Mouse (Mus musculus) c-Kit-positive CD71-negative TER-119-negative erythroid progenitor cells, embryonic 14.5 days (primary cell): ENCODE measurements around the gene Ston1.

Source experiments
- DNase-seq: peaks from one replicate; pipeline ENCODE4 v3.0.0-alpha.2; 2013; ENCODE audit warnings: low read depth

Ston1 gene

GRCm38 (mm10) chr17:88588228-88588627 is 9.3 kb upstream of the Ston1 start:
- no peak for DNase-seq

- no peak for DNase-seq
These were observed 7.2 kb upstream of the Ston1 start for GRCm38 (mm10) chr17:88590251-88590650.

DNA sequence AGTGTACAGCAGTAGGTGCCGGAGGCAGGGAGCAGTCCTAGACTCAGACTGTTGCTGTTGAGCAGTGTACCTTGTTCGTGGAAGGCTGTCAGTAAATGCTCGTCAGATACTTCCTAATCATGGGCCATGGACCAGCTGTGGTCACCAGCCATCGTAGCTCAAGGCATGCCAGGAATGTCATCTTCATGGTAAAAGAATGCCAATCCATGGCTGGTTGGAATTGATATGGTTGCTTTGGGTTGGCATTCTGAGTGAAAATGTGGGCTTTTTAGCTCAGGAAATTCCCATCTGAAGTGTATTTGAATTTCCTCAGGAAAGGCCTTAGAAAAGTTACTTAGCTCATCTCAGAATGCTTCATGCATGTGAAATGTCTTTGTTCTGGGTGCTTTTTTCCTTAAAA is 2.4 kb upstream of the Ston1 start:
- DNase-seq, result no peak

GRCm38 (mm10) chr17:88596068-88596467 is 1.4 kb upstream of the Ston1 start:
- no peak for DNase-seq

DNA sequence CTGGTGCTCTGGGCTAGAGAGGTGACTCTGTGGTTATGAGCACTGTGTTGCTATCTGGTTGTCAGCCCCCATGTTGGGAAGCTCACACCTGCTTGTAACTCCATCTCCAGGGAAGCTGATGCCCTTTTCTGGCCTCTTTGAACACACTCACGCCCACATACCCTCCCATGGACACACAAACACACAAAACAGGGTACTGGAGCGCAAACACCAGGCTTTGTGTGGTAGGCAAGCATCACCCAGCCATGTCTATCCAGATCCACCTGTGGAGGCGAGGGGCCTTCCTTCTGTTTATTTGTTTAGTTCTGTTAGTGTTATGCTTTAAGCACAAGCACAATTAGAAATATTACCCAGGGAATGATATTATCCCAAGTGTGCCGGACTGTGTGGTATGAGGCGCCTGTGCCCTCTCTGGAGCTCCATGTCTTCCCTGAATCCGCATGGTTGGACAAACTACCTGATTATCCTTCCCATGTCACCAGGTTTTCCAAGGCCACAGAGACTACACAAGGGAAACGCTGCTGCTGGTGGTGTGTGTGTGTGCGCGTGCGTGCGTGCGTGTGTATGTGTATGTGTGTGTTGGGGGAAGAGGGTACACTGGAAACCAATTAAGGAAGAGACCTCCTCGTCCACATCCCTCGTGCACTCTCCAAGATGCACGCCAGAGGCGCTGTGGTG is 801 bp upstream of the Ston1 start:
- DNase-seq, result peak; percentile 53

DNA sequence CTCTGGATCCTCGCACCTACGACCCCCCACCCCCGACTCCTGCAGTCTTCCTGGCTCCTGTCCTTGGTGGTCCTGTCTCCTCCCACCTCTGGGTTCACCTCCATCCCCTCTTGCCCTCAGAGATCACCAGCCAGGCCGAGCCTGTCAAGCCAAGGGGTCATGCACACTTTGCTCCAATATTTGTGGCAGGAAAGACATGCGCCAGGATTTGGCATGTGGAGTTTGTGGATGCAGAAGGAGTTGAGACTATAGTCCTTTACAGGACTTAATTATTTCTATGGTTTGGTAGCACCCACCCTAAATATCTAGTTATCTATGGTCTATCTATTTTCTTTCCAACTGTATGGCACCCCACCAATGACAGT is 554 bp downstream of the Ston1 start:
- DNase-seq, result no peak

DNA sequence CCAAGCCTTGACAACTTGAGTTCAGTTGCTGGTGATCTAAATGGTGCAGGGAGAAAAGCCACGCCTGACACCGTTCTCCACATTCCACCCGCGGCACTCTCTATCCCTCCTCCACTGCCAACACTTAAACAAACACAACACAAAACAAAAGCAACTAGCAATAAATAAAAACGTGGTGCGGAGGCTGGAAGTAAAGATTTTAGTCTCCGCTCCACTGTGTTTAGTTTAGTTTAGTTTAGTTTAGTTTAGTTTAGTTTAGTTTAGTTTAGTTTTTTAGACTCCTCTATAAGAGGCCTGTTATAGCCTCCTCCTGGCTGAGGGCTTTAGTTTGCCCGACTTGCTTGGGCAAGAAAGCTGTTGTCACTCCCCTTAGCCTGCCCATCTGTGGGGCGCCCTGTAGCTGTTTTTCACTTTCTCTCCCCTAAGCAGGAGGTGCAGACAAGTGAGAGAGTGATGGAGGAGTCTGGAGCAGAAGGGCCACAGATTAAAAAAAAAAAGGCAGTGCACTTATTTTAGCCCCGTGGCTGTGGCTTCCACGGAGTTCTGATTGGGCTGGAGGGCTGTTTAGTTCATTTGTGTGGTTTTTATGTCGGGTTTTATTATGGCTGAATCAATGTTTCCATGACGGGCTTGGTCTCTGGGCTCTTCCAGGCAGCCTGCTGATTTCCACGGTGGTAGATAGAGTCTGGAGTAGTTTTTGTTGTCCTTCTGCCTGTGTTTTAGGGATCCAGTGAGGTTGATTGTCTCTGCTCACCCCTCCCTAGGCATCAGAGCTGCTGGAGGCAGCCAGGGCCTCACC is 1.3 kb downstream of the Ston1 start:
- DNase-seq, result no peak

GRCm38 (mm10) chr17:88600492-88601026 is 3.1 kb downstream of the Ston1 start:
- DNase-seq, result no peak

DNA sequence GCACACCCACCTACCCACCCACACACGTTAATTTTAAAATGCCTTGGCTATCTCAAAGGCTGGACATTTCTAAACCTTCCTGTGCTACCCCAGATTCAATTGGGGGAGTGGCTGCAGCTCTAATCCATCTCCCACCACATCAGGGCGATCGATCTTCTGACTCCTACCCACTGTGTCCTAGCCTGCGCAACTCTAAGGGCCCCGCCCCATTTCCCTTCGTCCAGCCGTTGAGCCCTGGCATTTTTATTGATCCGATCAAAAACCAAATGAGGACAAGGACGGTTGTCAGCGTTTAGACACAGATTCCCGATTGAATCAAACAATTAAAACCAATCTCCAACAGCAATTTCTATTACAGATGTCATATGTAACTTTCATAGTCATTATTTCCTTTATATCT is 6.5 kb downstream of the Ston1 start:
- DNase-seq, result no peak

- DNase-seq, result no peak
These were observed 8.6 kb downstream of the Ston1 start for GRCm38 (mm10) chr17:88606056-88606455.

DNA sequence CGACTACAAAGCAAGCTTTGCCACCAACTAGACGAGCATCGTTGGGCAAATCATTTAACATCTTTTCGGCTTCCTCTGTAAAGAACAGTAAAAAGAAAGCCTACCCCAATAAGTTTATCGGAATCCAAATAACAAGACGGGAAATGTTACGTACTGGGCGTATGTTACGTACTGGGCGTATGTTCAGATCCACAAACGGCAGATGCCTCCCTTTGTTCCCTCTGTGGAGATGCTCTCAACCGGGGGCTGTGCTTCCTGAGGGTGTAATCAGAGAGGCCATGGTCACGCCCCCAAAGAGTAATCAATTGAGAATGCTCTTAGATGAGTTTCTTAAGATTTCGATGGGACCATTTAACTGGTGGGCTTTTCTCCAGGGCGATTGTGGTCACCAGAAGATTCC is 11.9 kb downstream of the Ston1 start:
- DNase-seq, result no peak

DNA sequence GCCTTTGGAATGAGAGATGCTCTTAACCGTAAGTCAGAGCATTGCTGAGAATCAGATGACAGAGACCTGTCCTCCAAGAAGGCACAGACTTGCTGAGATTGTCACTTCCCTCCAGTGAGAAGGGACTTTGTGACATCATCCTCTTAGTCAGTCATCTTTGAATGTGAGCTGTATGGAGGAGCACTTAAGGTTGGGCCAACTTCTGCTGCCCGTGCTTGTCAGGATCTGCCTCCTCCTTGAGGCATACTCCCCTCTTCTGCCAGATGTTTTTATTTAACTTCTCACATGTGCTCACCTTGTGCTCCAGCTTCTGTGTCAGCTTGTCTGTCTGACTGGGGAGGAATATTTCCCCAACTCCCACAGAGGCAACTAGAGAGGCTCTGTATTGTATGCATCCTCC is 13.6 kb downstream of the Ston1 start:
- DNase-seq, result no peak

- no peak for DNase-seq
These were observed 15.7 kb downstream of the Ston1 start for GRCm38 (mm10) chr17:88613172-88613571.

DNA sequence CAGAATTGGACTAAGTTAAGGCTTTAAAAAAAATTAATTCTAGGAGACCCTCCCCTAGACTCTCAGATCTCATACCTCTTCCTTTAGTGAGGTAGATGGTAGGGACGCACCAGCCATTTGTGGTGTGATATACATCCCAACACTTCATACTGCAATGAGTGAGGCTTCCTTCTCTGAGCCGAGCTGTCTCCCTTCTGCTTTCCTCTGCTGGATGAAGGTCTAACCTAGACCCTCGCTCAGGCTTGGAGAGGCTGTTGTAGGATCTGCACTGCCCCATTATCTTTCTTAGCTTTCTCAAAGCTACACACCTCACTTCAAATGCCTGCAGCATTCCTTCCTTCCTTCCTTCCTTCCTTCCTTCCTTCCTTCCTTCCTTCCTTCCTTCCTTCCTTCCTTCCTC is 16.2 kb downstream of the Ston1 start:
- DNase-seq, result no peak

GRCm38 (mm10) chr17:88614234-88614633 is 16.8 kb downstream of the Ston1 start:
- no peak for DNase-seq

- no peak for DNase-seq
These were observed 17.2 kb downstream of the Ston1 start for GRCm38 (mm10) chr17:88614733-88615132.

DNA sequence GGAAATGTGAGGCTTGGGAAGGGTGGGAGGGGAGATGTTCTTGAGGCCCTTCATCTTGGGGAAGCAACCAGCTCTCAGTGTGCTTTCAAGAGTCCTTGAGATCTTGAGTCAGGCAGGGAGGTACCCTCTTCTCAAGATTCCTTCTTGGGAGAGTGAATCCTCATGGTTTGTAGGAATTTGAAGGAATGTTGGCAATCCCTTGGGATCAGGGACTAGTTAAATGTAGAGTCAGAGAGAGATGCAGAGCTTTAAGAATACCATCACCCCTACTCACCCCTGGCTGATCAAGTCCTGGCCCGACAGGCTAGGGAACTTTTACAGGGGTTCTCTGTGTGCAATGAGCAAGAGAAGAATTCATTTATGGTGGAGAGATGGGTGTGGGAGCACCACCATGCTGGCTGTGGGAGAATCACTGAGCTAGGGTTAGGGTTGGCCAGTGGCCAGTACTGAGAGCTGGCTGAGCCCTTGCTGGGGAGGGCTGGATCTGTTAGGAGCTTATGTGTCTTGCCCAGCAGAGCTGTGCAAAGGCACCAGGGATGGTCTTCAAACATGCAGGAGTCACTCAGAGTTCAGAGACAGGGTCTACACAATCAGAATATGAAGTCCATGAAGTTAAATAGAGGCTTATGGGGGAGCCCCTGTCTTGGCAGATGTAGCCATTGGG is 18.1 kb downstream of the Ston1 start:
- no peak for DNase-seq

DNA sequence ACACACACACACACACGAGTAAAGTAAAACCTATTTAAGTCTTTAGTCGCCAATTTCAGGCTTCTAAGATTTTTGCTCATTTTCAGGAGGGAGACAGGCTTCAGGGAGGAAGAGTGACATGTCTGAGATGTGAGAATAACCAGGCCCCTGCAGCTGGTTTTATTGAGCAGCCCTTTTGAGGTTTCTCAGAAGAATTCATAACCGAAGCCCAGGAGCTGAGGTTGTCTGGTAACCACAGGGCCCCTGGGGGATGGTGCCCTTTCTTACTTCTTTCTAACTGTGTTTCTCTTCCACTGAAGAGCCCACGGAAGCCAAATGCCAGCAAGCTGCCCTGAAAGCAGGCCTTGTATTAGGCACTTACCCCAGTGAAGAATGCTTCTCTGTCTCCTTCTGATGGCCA is 23.5 kb downstream of the Ston1 start:
- DNase-seq, result no peak

- DNase-seq, result no peak
These were observed 23.9 kb downstream of the Ston1 start for GRCm38 (mm10) chr17:88621374-88621773.

DNA sequence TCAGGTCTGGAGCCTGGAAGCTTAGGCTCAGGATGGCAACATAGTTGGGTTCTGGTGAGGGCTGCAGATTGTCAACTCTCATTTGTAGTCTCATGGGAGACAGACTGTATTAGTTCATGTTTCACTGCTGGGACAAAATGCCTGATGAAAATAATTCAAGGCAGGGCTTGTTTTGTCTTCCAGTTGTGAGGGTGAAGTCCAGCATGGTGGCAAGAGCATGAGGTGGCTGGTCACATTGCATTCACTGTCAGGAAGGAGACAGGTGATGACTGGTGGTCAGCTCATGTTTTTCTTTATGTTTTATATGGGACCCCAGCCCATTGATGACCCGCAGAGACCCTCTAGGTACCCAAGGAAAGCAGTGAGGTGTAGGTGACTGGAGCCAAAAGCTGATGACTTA is 25.2 kb downstream of the Ston1 start:
- no peak for DNase-seq

DNA sequence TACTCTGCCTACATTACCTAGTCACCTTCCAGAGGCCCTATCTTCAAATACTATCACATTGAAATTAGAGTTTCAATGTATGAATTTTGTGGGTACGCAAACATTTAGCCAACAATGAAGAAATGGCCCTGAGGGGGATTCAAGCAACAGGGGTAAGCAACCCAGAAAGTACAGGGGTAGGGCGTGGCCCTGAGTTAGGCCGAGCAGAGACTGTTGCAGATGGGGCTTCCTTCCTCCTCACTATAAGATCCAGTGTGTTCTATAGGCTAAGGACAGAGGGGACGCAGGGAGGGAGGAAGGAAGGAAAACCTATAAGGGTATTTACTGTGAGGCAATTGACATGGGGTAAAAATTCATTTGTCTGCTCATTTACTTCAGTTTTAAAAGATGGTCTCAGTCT is 26.9 kb downstream of the Ston1 start:
- no peak for DNase-seq

DNA sequence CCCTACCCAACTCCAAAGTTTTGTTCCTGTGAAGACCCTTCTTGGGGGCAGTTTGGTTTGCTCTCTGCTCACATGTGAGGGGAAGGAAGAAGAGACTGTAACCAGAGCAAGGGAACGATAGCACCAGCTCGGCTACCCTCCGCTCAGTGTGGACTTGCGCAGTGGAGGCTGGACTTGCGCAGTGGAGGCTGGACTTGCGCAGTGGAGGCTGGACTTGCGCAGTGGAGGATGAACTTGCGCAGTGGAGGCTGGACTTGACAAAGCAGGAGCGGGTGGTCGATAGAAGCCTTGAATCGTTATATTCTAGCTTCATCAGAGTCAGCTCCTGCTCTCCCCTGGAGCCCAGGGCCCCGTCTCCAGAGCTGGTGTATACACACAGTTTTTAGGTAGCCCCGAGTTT is 27.9 kb downstream of the Ston1 start:
- no peak for DNase-seq

- no peak for DNase-seq
These were observed 28.4 kb downstream of the Ston1 start for GRCm38 (mm10) chr17:88625931-88626330.
